Mouse (Mus musculus) C2C12 (cell line): ENCODE data around the gene Wdr63. TPM values are rescaled to one million over a fixed set of nuclear protein-coding genes. Genes with fewer than 3 reads are reported as not detected.

Experiments
- H3K27me3 ChIP-seq: one replicate; pipeline ENCODE4 v1.6.1; 2011; ENCODE audit not compliant: control insufficient read depth, insufficient read depth, insufficient read length
- H3K36me3 ChIP-seq: one replicate; pipeline ENCODE4 v1.6.1; 2011; ENCODE audit not compliant: control insufficient read depth, insufficient read depth
- H3K4me3 ChIP-seq: one replicate; pipeline ENCODE4 v1.5.1; 2011; ENCODE audit warnings: mild to moderate bottlenecking, control low read depth; ENCODE audit not compliant: poor library complexity, insufficient read depth, severe bottlenecking
- H3K79me2 ChIP-seq: one replicate; pipeline ENCODE4 v1.6.1; 2011; ENCODE audit not compliant: control insufficient read depth, insufficient read depth
- H3K79me3 ChIP-seq: one replicate; pipeline ENCODE4 v1.6.1; 2011; ENCODE audit warnings: low read depth, control low read depth
- H3ac ChIP-seq: one replicate; pipeline ENCODE3; 2011; ENCODE audit warnings: low read depth; ENCODE audit not compliant: control insufficient read depth, insufficient read length
- CEBPB ChIP-seq: IDR thresholded peaks from one replicate; pipeline ENCODE4 v1.6.1; 2011; ENCODE audit warnings: low read depth, mild to moderate bottlenecking, control low read depth, moderate library complexity
- CTCF ChIP-seq: IDR thresholded peaks from one replicate; pipeline ENCODE4 v1.5.1; 2011; ENCODE audit not compliant: control insufficient read depth, insufficient read depth, insufficient read length
- FOSL1 ChIP-seq: IDR thresholded peaks from one replicate; pipeline ENCODE4 v1.8.0; 2011; ENCODE audit warnings: mild to moderate bottlenecking, low read length; ENCODE audit not compliant: poor library complexity, insufficient read depth, severe bottlenecking
- MAX ChIP-seq: IDR thresholded peaks from one replicate; pipeline ENCODE4 v1.6.1; 2011; ENCODE audit warnings: mild to moderate bottlenecking, control low read depth
- MYOD1 ChIP-seq: IDR thresholded peaks from one replicate; pipeline ENCODE4 v1.6.1; 2011; ENCODE audit warnings: low read depth; ENCODE audit not compliant: control insufficient read depth, insufficient read length
- MYOG ChIP-seq: IDR thresholded peaks from one replicate; pipeline ENCODE4 v1.6.1; 2011; ENCODE audit not compliant: control insufficient read depth, insufficient read length; ENCODE audit errors: extremely low read depth
- USF1 ChIP-seq: IDR thresholded peaks from one replicate; pipeline ENCODE4 v1.6.1; 2011; ENCODE audit warnings: low read depth, mild to moderate bottlenecking, control low read depth, moderate library complexity
- polyA plus RNA-seq: library from polyadenylated mRNA; unstranded; fragments of >200 nt; fragmentation: generic; extraction: Trizol; gene quantifications from one replicate; pipeline ENCODE4 v1.2.1, GENCODE M21; 2012; ENCODE audit warnings: missing spikeins

Gene Wdr63
- polyA plus RNA-seq, 1 experiment, result 0.43 TPM

GRCm38 (mm10) chr3:145991976-145992730 is 115.8 kb downstream of the Wdr63 start:
- Histone ChIP-seq H3K36me3 (no peaks in the 10 kb centered on the region), H3K79me2 (no peaks in the 10 kb centered on the region), H3K27me3 (no peaks in the 10 kb centered on the region), H3K79me3 (no peaks in the 10 kb centered on the region), H3ac (no peak overlapping the region), H3K4me3 (no peak overlapping the region)
- TF ChIP-seq CEBPB, result no peak
- TF ChIP-seq USF1, result no peak
- TF ChIP-seq FOSL1, result no peak
- TF ChIP-seq MYOD1, result no peak
- no peak for TF ChIP-seq CTCF
- TF ChIP-seq MYOG, result no peak
- TF ChIP-seq MAX, result no peak

GRCm38 (mm10) chr3:145991130-145991529 is 116.8 kb downstream of the Wdr63 start:
- no peaks in the 10 kb centered on the region for H3K79me3 ChIP-seq
- H3K4me3 ChIP-seq, result no peak overlapping the region
- no peaks in the 10 kb centered on the region for H3K79me2 ChIP-seq
- no peak overlapping the region for H3ac ChIP-seq
- TF ChIP-seq CEBPB, result no peak
- TF ChIP-seq MAX, result no peak
- no peak for TF ChIP-seq MYOD1
- TF ChIP-seq MYOG, result no peak
- no peak for TF ChIP-seq USF1
- TF ChIP-seq CTCF, result no peak
- no peak for TF ChIP-seq FOSL1
- no peaks in the 10 kb centered on the region for H3K36me3 ChIP-seq
- no peaks in the 10 kb centered on the region for H3K27me3 ChIP-seq

Other genes starting within 250 kb of the Wdr63 start
- gene Bcl10, start 185.3 kb downstream of the Wdr63 start, polyA plus RNA-seq, result 28.8 TPM
- gene 2410004B18Rik, start 170.1 kb downstream of the Wdr63 start, polyA plus RNA-seq, result 22.9 TPM
- gene Syde2, start 120.3 kb downstream of the Wdr63 start, polyA plus RNA-seq, result 2.6 TPM
- not detected for gene Mcoln3, start 9.3 kb upstream of the Wdr63 start, polyA plus RNA-seq
- 0.01 TPM for gene Mcoln2, start 41.7 kb upstream of the Wdr63 start, polyA plus RNA-seq
- 0.25 TPM for gene Lpar3, start 112.8 kb upstream of the Wdr63 start, polyA plus RNA-seq